Mouse (Mus musculus): ENCODE measurements around the gene Gm340. TPM values are rescaled to one million over a fixed set of nuclear protein-coding genes. Genes with fewer than 3 reads are reported as not detected.

The Gm340 gene
- polyA plus RNA-seq, 1 experiment from 2014 or later, result 3.5 TPM

- no peak overlapping the region for H3K9ac ChIP-seq (ENCODE audit: low read depth, low read length)
- no peak overlapping the region for H3K4me2 ChIP-seq (ENCODE audit: low read depth, low read length)
- no peak overlapping the region for H3K4me3 ChIP-seq (ENCODE audit: low read depth, low read length)
- H3K27ac ChIP-seq (replicated peaks; ENCODE audit: low read depth, low read length), result no peak overlapping the region
- 0 out of 2 replicates have a peak, but pooled peaks have one; percentile 5 for ATAC-seq (ENCODE audit: low read depth)
- H3K4me1 ChIP-seq (ENCODE audit: control insufficient read depth, insufficient read depth, low read length), result no peaks in the 10 kb centered on the region
- no peaks in the 10 kb centered on the region for H3K9me3 ChIP-seq (ENCODE audit: control insufficient read depth, low read length)
- DNase-seq (ENCODE audit: low spot score), result no peak
- no peaks in the 10 kb centered on the region for H3K27me3 ChIP-seq (replicated peaks; ENCODE audit: control insufficient read depth, insufficient read depth, low read length)
- H3K36me3 ChIP-seq (ENCODE audit: control insufficient read depth, insufficient read depth, low read length), result no peaks in the 10 kb centered on the region
- 44% methylated on average over 9 of the region's 11 CpGs for WGBS
Measured at GRCm38 (mm10) chr19:41600647-41601046, 18.5 kb downstream of the Gm340 start.

GRCm38 (mm10) chr19:41606208-41606987 lies 24.2 kb downstream of the Gm340 start:
- no peak overlapping the region for H3K27ac ChIP-seq (replicated peaks; ENCODE audit: low read depth, low read length)
- H3K9ac ChIP-seq (ENCODE audit: low read depth, low read length), result no peak overlapping the region
- ATAC-seq (ENCODE audit: low read depth) (no peak), DNase-seq (ENCODE audit: low spot score) (peak; percentile 53)
- no peaks in the 10 kb centered on the region for H3K36me3 ChIP-seq (ENCODE audit: control insufficient read depth, insufficient read depth, low read length)
- no peaks in the 10 kb centered on the region for H3K9me3 ChIP-seq (ENCODE audit: control insufficient read depth, low read length)
- no peaks in the 10 kb centered on the region for H3K4me1 ChIP-seq (ENCODE audit: control insufficient read depth, insufficient read depth, low read length)
- H3K4me3 ChIP-seq (ENCODE audit: low read depth, low read length), result no peak overlapping the region
- no peaks in the 10 kb centered on the region for H3K27me3 ChIP-seq (replicated peaks; ENCODE audit: control insufficient read depth, insufficient read depth, low read length)
- 67% methylated on average over 10 of the region's 10 CpGs for WGBS
- H3K4me2 ChIP-seq (ENCODE audit: low read depth, low read length), result no peak overlapping the region

GRCm38 (mm10) chr19:41611683-41612082 lies 29.5 kb downstream of the Gm340 start:
- Histone ChIP-seq H3K27ac (replicated peaks; ENCODE audit: low read depth, low read length) (no peak overlapping the region), H3K27me3 (replicated peaks; ENCODE audit: control insufficient read depth, insufficient read depth, low read length) (peaks cover 14% of the 10 kb centered on the region), H3K9ac (ENCODE audit: low read depth, low read length) (no peak overlapping the region), H3K4me2 (ENCODE audit: low read depth, low read length) (no peak overlapping the region), H3K4me3 (ENCODE audit: low read depth, low read length) (no peak overlapping the region), H3K9me3 (ENCODE audit: control insufficient read depth, low read length) (no peaks in the 10 kb centered on the region), H3K36me3 (ENCODE audit: control insufficient read depth, insufficient read depth, low read length) (no peaks in the 10 kb centered on the region), H3K4me1 (ENCODE audit: control insufficient read depth, insufficient read depth, low read length) (peaks cover 10% of the 10 kb centered on the region)
- DNase-seq (ENCODE audit: low spot score), result no peak
- ATAC-seq (ENCODE audit: low read depth), result no peak
- 76% methylated on average over 6 of the region's 6 CpGs for WGBS

- 28% methylated on average over 16 of the region's 16 CpGs for WGBS
- H3K27ac ChIP-seq (replicated peaks; ENCODE audit: low read depth, low read length), result no peak overlapping the region
- H3K9me3 ChIP-seq (ENCODE audit: control insufficient read depth, low read length), result no peaks in the 10 kb centered on the region
- DNase-seq (ENCODE audit: low spot score) (peak; percentile 70), ATAC-seq (ENCODE audit: low read depth) (peak; percentile 47; the same call in 1 of the 2 replicates)
- H3K4me3 ChIP-seq (ENCODE audit: low read depth, low read length), result no peak overlapping the region
- no peak overlapping the region for H3K4me2 ChIP-seq (ENCODE audit: low read depth, low read length)
- no peaks in the 10 kb centered on the region for H3K36me3 ChIP-seq (ENCODE audit: control insufficient read depth, insufficient read depth, low read length)
- H3K4me1 ChIP-seq (ENCODE audit: control insufficient read depth, insufficient read depth, low read length), result peaks cover 25% of the 10 kb centered on the region
- H3K9ac ChIP-seq (ENCODE audit: low read depth, low read length), result no peak overlapping the region
- H3K27me3 ChIP-seq (replicated peaks; ENCODE audit: control insufficient read depth, insufficient read depth, low read length), result peaks cover 14% of the 10 kb centered on the region
Measured at GRCm38 (mm10) chr19:41613325-41614087, 31.3 kb downstream of the Gm340 start.

- 32% methylated on average over 11 of the region's 11 CpGs for WGBS
- H3K9me3 ChIP-seq (ENCODE audit: control insufficient read depth, low read length), result no peaks in the 10 kb centered on the region
- peaks cover 29% of the 10 kb centered on the region for H3K4me1 ChIP-seq (ENCODE audit: control insufficient read depth, insufficient read depth, low read length)
- H3K27ac ChIP-seq (replicated peaks; ENCODE audit: low read depth, low read length), result no peak overlapping the region
- no peaks in the 10 kb centered on the region for H3K36me3 ChIP-seq (ENCODE audit: control insufficient read depth, insufficient read depth, low read length)
- peaks cover 19% of the 10 kb centered on the region for H3K27me3 ChIP-seq (replicated peaks; ENCODE audit: control insufficient read depth, insufficient read depth, low read length)
- no peak overlapping the region for H3K4me2 ChIP-seq (ENCODE audit: low read depth, low read length)
- H3K9ac ChIP-seq (ENCODE audit: low read depth, low read length), result no peak overlapping the region
- DNase-seq (ENCODE audit: low spot score) (peak; percentile 55), ATAC-seq (ENCODE audit: low read depth) (peak; percentile 23; the same call in 1 of the 2 replicates)
- H3K4me3 ChIP-seq (ENCODE audit: low read depth, low read length), result no peak overlapping the region
Measured at GRCm38 (mm10) chr19:41615606-41616224, 33.5 kb downstream of the Gm340 start.

GRCm38 (mm10) chr19:41616274-41616673 lies 34.1 kb downstream of the Gm340 start:
- peaks cover 29% of the 10 kb centered on the region for H3K4me1 ChIP-seq (ENCODE audit: control insufficient read depth, insufficient read depth, low read length)
- H3K27me3 ChIP-seq (replicated peaks; ENCODE audit: control insufficient read depth, insufficient read depth, low read length), result peaks cover 19% of the 10 kb centered on the region
- ATAC-seq (ENCODE audit: low read depth), result no peak

GRCm38 (mm10) chr19:41617102-41617501 lies 34.9 kb downstream of the Gm340 start:
- no peaks in the 10 kb centered on the region for H3K36me3 ChIP-seq (ENCODE audit: control insufficient read depth, insufficient read depth, low read length)
- ATAC-seq (ENCODE audit: low read depth), result no peak
- 43% methylated on average over 13 of the region's 13 CpGs for WGBS

More at GRCm38 (mm10) chr19:41616274-41616673, 34.1 kb downstream of the Gm340 start:
- no peak for DNase-seq (ENCODE audit: low spot score)
- Histone ChIP-seq H3K9ac (ENCODE audit: low read depth, low read length) (no peak overlapping the region), H3K4me2 (ENCODE audit: low read depth, low read length) (no peak overlapping the region), H3K27ac (replicated peaks; ENCODE audit: low read depth, low read length) (no peak overlapping the region), H3K9me3 (ENCODE audit: control insufficient read depth, low read length) (no peaks in the 10 kb centered on the region), H3K36me3 (ENCODE audit: control insufficient read depth, insufficient read depth, low read length) (no peaks in the 10 kb centered on the region), H3K4me3 (ENCODE audit: low read depth, low read length) (no peak overlapping the region)
- WGBS, result 65% methylated on average over 6 of the region's 6 CpGs

GRCm38 (mm10) chr19:41618153-41618657 lies 36.0 kb downstream of the Gm340 start:
- Histone ChIP-seq H3K9ac (ENCODE audit: low read depth, low read length) (no peak overlapping the region), H3K4me1 (ENCODE audit: control insufficient read depth, insufficient read depth, low read length) (peaks cover 26% of the 10 kb centered on the region), H3K9me3 (ENCODE audit: control insufficient read depth, low read length) (no peaks in the 10 kb centered on the region), H3K36me3 (ENCODE audit: control insufficient read depth, insufficient read depth, low read length) (no peaks in the 10 kb centered on the region), H3K4me3 (ENCODE audit: low read depth, low read length) (no peak overlapping the region), H3K4me2 (ENCODE audit: low read depth, low read length) (no peak overlapping the region), H3K27me3 (replicated peaks; ENCODE audit: control insufficient read depth, insufficient read depth, low read length) (peaks cover 19% of the 10 kb centered on the region), H3K27ac (replicated peaks; ENCODE audit: low read depth, low read length) (peak overlapping the region; percentile 50; the same call in 1 of the 2 replicates)
- ATAC-seq (ENCODE audit: low read depth) (peak; percentile 66), DNase-seq (ENCODE audit: low spot score) (peak; percentile 84)
- WGBS, result 27% methylated on average over 6 of the region's 6 CpGs

More at GRCm38 (mm10) chr19:41617102-41617501, 34.9 kb downstream of the Gm340 start:
- Histone ChIP-seq H3K9ac (ENCODE audit: low read depth, low read length) (no peak overlapping the region), H3K4me2 (ENCODE audit: low read depth, low read length) (no peak overlapping the region), H3K4me3 (ENCODE audit: low read depth, low read length) (no peak overlapping the region), H3K4me1 (ENCODE audit: control insufficient read depth, insufficient read depth, low read length) (peaks cover 29% of the 10 kb centered on the region), H3K27me3 (replicated peaks; ENCODE audit: control insufficient read depth, insufficient read depth, low read length) (peaks cover 19% of the 10 kb centered on the region), H3K9me3 (ENCODE audit: control insufficient read depth, low read length) (no peaks in the 10 kb centered on the region), H3K27ac (replicated peaks; ENCODE audit: low read depth, low read length) (no peak overlapping the region)
- DNase-seq (ENCODE audit: low spot score), result no peak

All from embryonic facial prominence, embryonic 14.5 days (tissue).